Mouse (Mus musculus) kidney, postnatal 10 days (tissue): Measurements from ENCODE around the gene Hipk2.
"Not testable (repeated sequence)": the region's sequence is repeated elsewhere in the genome, so short reads cannot be mapped to it uniquely, and the experiment has no call there.

Experiments used
- DNase-seq: peaks from one replicate; pipeline ENCODE4 v3.0.0; 2021; ENCODE audit warnings: mixed read lengths

The Hipk2 gene

GRCm38 (mm10) chr6:38690615-38691014, 185.3 kb downstream of the Hipk2 start:
- DNase-seq, result no peak

- DNase-seq, result no peak
These were observed 187.1 kb downstream of the Hipk2 start for GRCm38 (mm10) chr6:38688841-38689240.

GRCm38 (mm10) chr6:38687216-38687615, 188.7 kb downstream of the Hipk2 start:
- peak; percentile 60 for DNase-seq

GRCm38 (mm10) chr6:38682532-38682931, 193.4 kb downstream of the Hipk2 start:
- DNase-seq, result no peak

- no peak for DNase-seq
These were observed 198.3 kb downstream of the Hipk2 start for GRCm38 (mm10) chr6:38677629-38678028.

GRCm38 (mm10) chr6:38676723-38677122, 199.2 kb downstream of the Hipk2 start:
- peak; percentile 17 for DNase-seq

GRCm38 (mm10) chr6:38676217-38676616, 199.7 kb downstream of the Hipk2 start:
- DNase-seq, result no peak

GRCm38 (mm10) chr6:38672011-38672410, 204.0 kb downstream of the Hipk2 start:
- DNase-seq, result no peak

GRCm38 (mm10) chr6:38671270-38671669, 204.7 kb downstream of the Hipk2 start:
- no peak for DNase-seq

GRCm38 (mm10) chr6:38670488-38670887, 205.5 kb downstream of the Hipk2 start:
- not testable (repeated sequence) for DNase-seq

- no peak for DNase-seq
These were observed 206.4 kb downstream of the Hipk2 start for GRCm38 (mm10) chr6:38669580-38669979.

- peak; percentile 64 for DNase-seq
These were observed 213.0 kb downstream of the Hipk2 start, which contains the start of gene Clec2l for GRCm38 (mm10) chr6:38662714-38663615. Gene Clec2l (plus strand): TSS chr6:38663069.

GRCm38 (mm10) chr6:38661626-38662025, 214.3 kb downstream of the Hipk2 start:
- no peak for DNase-seq

- DNase-seq, result peak; percentile 80
These were observed 225.6 kb downstream of the Hipk2 start for GRCm38 (mm10) chr6:38650263-38650937.

- peak; percentile 49 for DNase-seq
These were observed 226.4 kb downstream of the Hipk2 start for GRCm38 (mm10) chr6:38649545-38649944.
